Mouse (Mus musculus) lung, postnatal 0 days (tissue): ENCODE data around the gene Ccl26. TPM values are rescaled to one million over a fixed set of nuclear protein-coding genes. Genes with fewer than 3 reads are reported as not detected.
A peak's percentile ranks its signal among the peaks of the same experiment; 100 is the strongest.

Source experiments
- ATAC-seq: fragments of 200-750 bp; cut with Nextera tagmentation; 2 replicates; pipeline ENCODE4 v1.8.0; 2017; ENCODE audit warnings: moderate library complexity
- DNase-seq: peaks from one replicate; pipeline ENCODE4 v3.0.0-alpha.2; 2016; ENCODE audit warnings: low spot score
- H3K27ac ChIP-seq: fragments of 300-500 bp; sonication (generic); 2 replicates; pipeline ENCODE4 v1.5.1; 2014; ENCODE audit warnings: antibody characterized with exemption, mild to moderate bottlenecking, low read length, mixed read lengths
- H3K27me3 ChIP-seq: fragments of 300-500 bp; sonication (generic); replicated peaks from 2 replicates; pipeline ENCODE4 v1.6.1; 2014; ENCODE audit warnings: low read length, mixed read lengths; ENCODE audit not compliant: insufficient read depth
- H3K36me3 ChIP-seq: fragments of 300-500 bp; sonication (generic); 2 replicates; pipeline ENCODE4 v1.6.1; 2014; ENCODE audit warnings: low read length, mixed read lengths; ENCODE audit not compliant: insufficient read depth
- H3K4me1 ChIP-seq: fragments of 300-500 bp; sonication (generic); 2 replicates; pipeline ENCODE4 v1.6.1; 2014; ENCODE audit warnings: antibody characterized with exemption, low read depth, low read length, mixed read lengths; ENCODE audit not compliant: insufficient read depth
- H3K4me2 ChIP-seq: fragments of 300-500 bp; sonication (generic); replicated peaks from 2 replicates; pipeline ENCODE4 v1.6.1; 2014; ENCODE audit warnings: low read depth, mild to moderate bottlenecking, low read length, moderate library complexity, mixed read lengths
- H3K4me3 ChIP-seq: fragments of 300-500 bp; sonication (generic); 2 replicates; pipeline ENCODE4 v1.5.1; 2014; ENCODE audit warnings: low read depth, low read length
- H3K9ac ChIP-seq: fragments of 300-500 bp; sonication (generic); replicated peaks from 2 replicates; pipeline ENCODE4 v1.6.1; 2014; ENCODE audit warnings: low read depth, mild to moderate bottlenecking
- H3K9me3 ChIP-seq: fragments of 300-500 bp; sonication (generic); 2 replicates; pipeline ENCODE4 v1.6.1; 2016; ENCODE audit warnings: low read length, mixed read lengths
- CTCF ChIP-seq: IDR thresholded peaks from 2 replicates; pipeline ENCODE4 v1.5.1; 2016; ENCODE audit warnings: antibody characterized with exemption, mild to moderate bottlenecking
- EP300 ChIP-seq: IDR thresholded peaks from 2 replicates; pipeline ENCODE4 v1.6.1; 2016; ENCODE audit warnings: antibody characterized with exemption, mild to moderate bottlenecking, control low read depth
- WGBS: fragments of 180-500 bp; shearing (Covaris S2); extraction: QIAGEN DNeasy Blood & Tissue Kit; methylation state at CpG from one replicate; pipeline ENCODE4 v1.1.7; 2014; 5-methylcytosine and 5-hydroxymethylcytosine counted together
- polyA plus RNA-seq: library from polyadenylated mRNA; unstranded; fragments of >200 nt; fragmentation: Nextera tagmentation; extraction: Ambion mirVana; gene quantifications from 2 replicates; pipeline ENCODE4 v1.2.1, GENCODE M21; 2015

Ccl26 gene
- polyA plus RNA-seq, 1 experiment from 2014 or later, result not detected

DNA sequence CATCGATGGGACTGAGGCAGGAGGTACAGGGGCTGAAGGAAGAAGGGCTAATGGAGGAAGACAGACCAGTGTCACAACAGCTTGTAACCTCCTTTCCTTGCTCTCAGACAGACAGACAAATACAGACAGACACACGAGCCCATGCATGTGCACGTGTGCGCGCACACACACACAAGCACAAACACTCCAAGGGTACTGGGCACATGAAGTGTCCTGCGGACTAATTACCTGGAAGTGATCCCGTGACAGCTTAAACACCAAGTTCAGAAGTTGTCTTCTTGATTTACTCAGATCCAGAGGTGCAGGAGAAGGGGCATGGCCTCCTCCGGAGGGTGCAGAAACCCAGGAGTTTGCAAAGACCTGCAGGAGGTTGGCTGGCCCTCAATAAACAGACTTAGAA lies 22.3 kb upstream of the Ccl26 start:
- no peaks in the 10 kb centered on the region for H3K9me3 ChIP-seq
- TF ChIP-seq EP300 (no peak), CTCF (no peak)
- H3K27me3 ChIP-seq, result no peaks in the 10 kb centered on the region
- H3K27ac ChIP-seq, result no peak overlapping the region
- H3K9ac ChIP-seq, result no peak overlapping the region
- H3K4me2 ChIP-seq, result no peak overlapping the region
- ATAC-seq (no peak), DNase-seq (no peak)
- H3K4me3 ChIP-seq, result no peak overlapping the region
- 81% methylated on average over 8 of the region's 8 CpGs for WGBS
- no peaks in the 10 kb centered on the region for H3K4me1 ChIP-seq
- H3K36me3 ChIP-seq, result no peaks in the 10 kb centered on the region

- no peak overlapping the region for H3K9ac ChIP-seq
- DNase-seq (peak; percentile 9), ATAC-seq (no peak)
- H3K27me3 ChIP-seq, result no peaks in the 10 kb centered on the region
- no peak overlapping the region for H3K4me3 ChIP-seq
- H3K27ac ChIP-seq, result no peak overlapping the region
- no peaks in the 10 kb centered on the region for H3K36me3 ChIP-seq
- TF ChIP-seq EP300 (no peak), CTCF (no peak)
- no peak overlapping the region for H3K4me2 ChIP-seq
- H3K4me1 ChIP-seq, result no peaks in the 10 kb centered on the region
- 74% methylated on average over 4 of the region's 4 CpGs for WGBS
- H3K9me3 ChIP-seq, result no peaks in the 10 kb centered on the region
Observed at GRCm38 (mm10) chr5:135582330-135582729, 19.0 kb upstream of the Ccl26 start.

GRCm38 (mm10) chr5:135579331-135579751 lies 16.0 kb upstream of the Ccl26 start:
- no peak overlapping the region for H3K9ac ChIP-seq
- no peak overlapping the region for H3K4me2 ChIP-seq
- no peaks in the 10 kb centered on the region for H3K27me3 ChIP-seq
- H3K4me3 ChIP-seq, result no peak overlapping the region
- H3K4me1 ChIP-seq, result no peaks in the 10 kb centered on the region
- whole genome bisulfite sequencing, result 72% methylated on average over 10 of the region's 10 CpGs
- no peak overlapping the region for H3K27ac ChIP-seq
- ATAC-seq (no peak), DNase-seq (no peak)
- H3K9me3 ChIP-seq, result no peaks in the 10 kb centered on the region
- TF ChIP-seq EP300 (no peak), CTCF (no peak)
- H3K36me3 ChIP-seq, result no peaks in the 10 kb centered on the region

DNA sequence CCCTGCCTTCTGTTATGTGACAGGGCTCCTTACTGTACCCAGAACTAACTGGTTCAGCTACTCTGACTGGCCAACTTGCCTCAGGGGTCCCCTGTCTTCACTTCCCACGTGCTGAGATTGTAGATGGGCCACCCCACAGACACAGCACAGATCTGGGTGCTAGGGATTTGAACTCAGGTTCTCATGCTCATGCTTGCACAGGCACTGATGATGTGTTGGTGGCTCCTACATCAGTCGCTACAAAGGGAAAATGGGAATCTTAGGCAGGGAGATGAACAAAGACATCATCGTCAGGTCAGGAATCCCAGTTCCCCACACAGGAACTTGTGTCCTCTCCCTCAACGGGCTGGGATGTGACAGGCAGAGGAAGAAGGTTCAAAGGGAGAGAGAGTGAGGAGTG lies 12.7 kb upstream of the Ccl26 start:
- TF ChIP-seq CTCF, result no peak
- no peak for TF ChIP-seq EP300
- WGBS, result 55% methylated on average over 4 of the region's 4 CpGs
- ATAC-seq (no peak), DNase-seq (no peak)
- Histone ChIP-seq H3K9me3 (no peaks in the 10 kb centered on the region), H3K27ac (no peak overlapping the region), H3K27me3 (no peaks in the 10 kb centered on the region), H3K4me3 (no peak overlapping the region), H3K4me2 (no peak overlapping the region), H3K4me1 (no peaks in the 10 kb centered on the region), H3K9ac (no peak overlapping the region), H3K36me3 (no peaks in the 10 kb centered on the region)

GRCm38 (mm10) chr5:135573006-135573405 lies 9.6 kb upstream of the Ccl26 start, which contains the start of gene Ccl24:
Gene Ccl24 (minus strand): TSS chr5:135573049.
- Histone ChIP-seq H3K27ac (no peak within 1 kb of the TSS), H3K4me3 (no peak within 1 kb of the TSS), H3K4me2 (no peak within 1 kb of the TSS), H3K9ac (no peak within 1 kb of the TSS), H3K27me3 (no peaks in the 10 kb centered on the region), H3K4me1 (no peaks in the 10 kb centered on the region), H3K9me3 (no peaks in the 10 kb centered on the region), H3K36me3 (no peaks in the 10 kb centered on the region)
- DNase-seq (no peak), ATAC-seq (no peak)
- TF ChIP-seq CTCF (no peak), EP300 (no peak)
- WGBS, result 77% methylated on average over 6 of the region's 6 CpGs

GRCm38 (mm10) chr5:135568698-135569097 lies 5.3 kb upstream of the Ccl26 start:
- Histone ChIP-seq H3K27ac (no peak overlapping the region), H3K4me2 (no peak overlapping the region), H3K9me3 (no peaks in the 10 kb centered on the region), H3K27me3 (no peaks in the 10 kb centered on the region; the same call in 1 of the 2 replicates), H3K36me3 (no peaks in the 10 kb centered on the region), H3K4me1 (no peaks in the 10 kb centered on the region), H3K9ac (no peak overlapping the region), H3K4me3 (no peak overlapping the region)
- WGBS, result 59% methylated on average over 6 of the region's 6 CpGs
- no peak for TF ChIP-seq EP300
- TF ChIP-seq CTCF, result no peak
- DNase-seq (no peak), ATAC-seq (no peak)
